Mouse (Mus musculus) hindbrain, embryonic 11.5 days (tissue): Measurements from ENCODE around the gene Nt5c2. TPM values are rescaled to one million over a fixed set of nuclear protein-coding genes. Genes with fewer than 3 reads are reported as not detected.

Experiments
- ATAC-seq: fragments of 200-750 bp; cut with Nextera tagmentation; 2 replicates; pipeline ENCODE4 v1.8.0; 2017; ENCODE audit warnings: mild to moderate bottlenecking, moderate TSS enrichment, moderate library complexity; ENCODE audit not compliant: low FRiP score
- DNase-seq: peaks from one replicate; pipeline ENCODE4 v3.0.0-alpha.2; 2015; ENCODE audit warnings: low spot score
- H3K27ac ChIP-seq: fragments of 300-500 bp; sonication (generic); 2 replicates; pipeline ENCODE4 v1.5.1; 2014; ENCODE audit warnings: mild to moderate bottlenecking, low read depth, low read length
- H3K27me3 ChIP-seq: fragments of 300-500 bp; sonication (generic); 2 replicates; pipeline ENCODE4 v1.6.1; 2014; ENCODE audit warnings: mild to moderate bottlenecking, low read length, moderate library complexity, mixed read lengths; ENCODE audit not compliant: control insufficient read depth, insufficient read depth
- H3K36me3 ChIP-seq: fragments of 300-500 bp; sonication (generic); 2 replicates; pipeline ENCODE4 v1.6.1; 2014; ENCODE audit warnings: mild to moderate bottlenecking, low read length, moderate library complexity, mixed read lengths; ENCODE audit not compliant: control insufficient read depth, insufficient read depth
- H3K4me1 ChIP-seq: fragments of 300-500 bp; sonication (generic); replicated peaks from 2 replicates; pipeline ENCODE4 v1.6.1; 2014; ENCODE audit warnings: low read length, mixed read lengths; ENCODE audit not compliant: control insufficient read depth, insufficient read depth
- H3K4me2 ChIP-seq: fragments of 300-500 bp; sonication (generic); replicated peaks from 2 replicates; pipeline ENCODE4 v1.6.1; 2014; ENCODE audit warnings: mild to moderate bottlenecking, low read depth, low read length
- H3K4me3 ChIP-seq: fragments of 300-500 bp; sonication (generic); 2 replicates; pipeline ENCODE4 v1.5.1; 2014; ENCODE audit warnings: low read depth, low read length
- H3K9ac ChIP-seq: fragments of 300-500 bp; sonication (generic); 2 replicates; pipeline ENCODE4 v1.6.1; 2014; ENCODE audit warnings: low read depth, low read length
- H3K9me3 ChIP-seq: fragments of 300-500 bp; sonication (generic); 2 replicates; pipeline ENCODE4 v1.6.1; 2016; ENCODE audit warnings: low read length; ENCODE audit not compliant: control insufficient read depth
- WGBS: fragments of 180-500 bp; shearing (Covaris S2); extraction: QIAGEN DNeasy Blood & Tissue Kit; methylation state at CpG from one replicate; pipeline ENCODE4 v1.1.7; 2014; 5-methylcytosine and 5-hydroxymethylcytosine counted together
- polyA plus RNA-seq: library from polyadenylated mRNA; unstranded; fragments of >200 nt; fragmentation: Nextera tagmentation; extraction: Ambion mirVana; gene quantifications from 2 replicates; pipeline ENCODE4 v1.2.1, GENCODE M21; 2014

Nt5c2 gene
- polyA plus RNA-seq, 1 experiment from 2014 or later, result 90.6 TPM

- WGBS, result 58% methylated on average over 16 of the region's 16 CpGs
- Histone ChIP-seq H3K27me3 (no peaks in the 10 kb centered on the region), H3K4me1 (peaks cover 4% of the 10 kb centered on the region; the same call in 1 of the 2 replicates), H3K4me2 (0 out of 2 replicates have a peak overlapping the region, but pooled peaks have one; percentile 1), H3K4me3 (no peak overlapping the region), H3K9me3 (no peaks in the 10 kb centered on the region), H3K27ac (no peak overlapping the region), H3K36me3 (no peaks in the 10 kb centered on the region), H3K9ac (no peak overlapping the region)
- DNase-seq (no peak), ATAC-seq (no peak)
Measured at GRCm38 (mm10) chr19:46988231-46989087, 26.5 kb downstream of the Nt5c2 start.

GRCm38 (mm10) chr19:46987646-46988045 is 27.3 kb downstream of the Nt5c2 start:
- Histone ChIP-seq H3K9ac (no peak overlapping the region), H3K36me3 (no peaks in the 10 kb centered on the region), H3K4me1 (peaks cover 4% of the 10 kb centered on the region; the same call in 1 of the 2 replicates), H3K27me3 (no peaks in the 10 kb centered on the region), H3K4me2 (no peak overlapping the region), H3K9me3 (no peaks in the 10 kb centered on the region), H3K4me3 (no peak overlapping the region), H3K27ac (no peak overlapping the region)
- DNase-seq, result no peak
- ATAC-seq, result no peak
- WGBS, result 84% methylated on average over 6 of the region's 6 CpGs

DNA sequence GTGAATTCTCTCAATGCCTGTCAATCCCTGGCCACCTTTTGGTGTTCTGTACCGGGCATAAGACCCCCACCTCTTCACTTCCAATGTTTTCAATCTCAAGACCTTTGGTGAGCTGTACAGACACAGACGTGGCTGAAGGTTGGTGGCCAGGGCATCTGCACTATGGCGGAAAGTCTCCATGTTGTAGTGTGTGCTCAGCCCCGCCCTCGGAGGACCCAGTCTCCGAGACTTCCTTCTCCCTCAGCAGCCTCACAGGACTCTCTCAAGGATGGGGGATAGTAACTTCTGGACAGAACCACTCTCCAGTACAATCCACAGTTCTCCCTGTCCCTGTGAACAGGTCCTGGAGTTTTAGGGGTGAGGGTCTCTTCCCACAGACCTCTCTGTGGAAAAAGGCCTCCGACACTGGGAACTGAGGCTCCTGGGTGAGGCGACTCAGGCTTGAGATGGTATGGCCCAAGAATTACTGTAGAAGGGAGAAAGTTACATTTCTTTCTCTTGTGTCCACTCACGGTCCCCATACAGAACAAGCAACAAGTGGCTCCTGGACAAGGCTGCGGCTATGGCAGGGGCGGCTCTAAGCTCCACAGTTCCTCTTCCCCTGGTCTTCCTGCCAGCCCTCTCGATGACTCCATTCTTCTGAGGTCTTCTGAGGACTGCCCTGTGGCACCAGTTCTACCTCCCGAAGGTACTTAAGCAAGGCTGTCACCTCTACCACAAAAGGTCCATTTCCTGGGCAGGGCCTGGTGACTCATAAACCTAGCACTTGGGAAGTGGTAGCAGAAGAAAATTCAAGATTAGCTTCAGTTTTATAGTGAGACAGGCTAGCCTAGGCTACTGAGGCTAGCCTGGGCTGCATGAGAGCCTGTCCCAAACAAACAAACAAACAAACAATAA is 30.0 kb downstream of the Nt5c2 start:
- 87% methylated on average over 13 of the region's 13 CpGs for WGBS
- peaks cover 4% of the 10 kb centered on the region; the same call in 1 of the 2 replicates for H3K4me1 ChIP-seq
- no peak overlapping the region for H3K27ac ChIP-seq
- no peaks in the 10 kb centered on the region for H3K27me3 ChIP-seq
- no peak for DNase-seq
- no peak for ATAC-seq
- no peak overlapping the region for H3K9ac ChIP-seq
- H3K9me3 ChIP-seq, result no peaks in the 10 kb centered on the region
- H3K36me3 ChIP-seq, result no peaks in the 10 kb centered on the region
- no peak overlapping the region for H3K4me3 ChIP-seq
- H3K4me2 ChIP-seq, result no peak overlapping the region

DNA sequence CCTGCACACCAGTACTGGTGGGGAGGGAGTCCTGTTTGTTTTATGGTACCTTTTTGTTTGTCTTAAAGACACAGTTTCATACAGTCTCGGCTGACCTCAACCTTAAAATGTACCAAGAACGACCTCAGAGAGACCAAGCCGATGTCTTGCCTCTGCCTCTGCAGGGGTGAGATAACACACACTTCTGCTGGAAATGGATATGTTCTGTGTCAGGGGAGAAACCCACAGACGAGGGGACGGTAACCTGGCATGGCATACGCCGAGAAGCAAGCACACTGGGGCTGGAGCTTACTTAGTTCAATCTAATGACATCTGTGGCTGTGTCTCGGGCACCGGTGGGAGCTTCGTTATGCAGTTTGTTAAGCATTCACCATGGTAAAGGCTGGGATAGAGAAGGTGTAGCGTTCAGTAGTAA is 31.0 kb downstream of the Nt5c2 start:
- H3K9ac ChIP-seq, result no peak overlapping the region
- WGBS, result 67% methylated on average over 11 of the region's 11 CpGs

GRCm38 (mm10) chr19:46983352-46983965 is 31.5 kb downstream of the Nt5c2 start:
- Histone ChIP-seq H3K9ac (no peak overlapping the region), H3K36me3 (no peaks in the 10 kb centered on the region), H3K27ac (no peak overlapping the region), H3K9me3 (no peaks in the 10 kb centered on the region), H3K27me3 (no peaks in the 10 kb centered on the region), H3K4me2 (no peak overlapping the region), H3K4me3 (no peak overlapping the region), H3K4me1 (peaks cover under 1% of the 10 kb centered on the region; the same call in 1 of the 2 replicates)
- DNase-seq, result no peak
- 53% methylated on average over 14 of the region's 14 CpGs for WGBS
- no peak for ATAC-seq

More for the DNA sequence above, 31.0 kb downstream of the Nt5c2 start:
- DNase-seq (no peak), ATAC-seq (no peak)
- no peak overlapping the region for H3K4me2 ChIP-seq
- H3K4me1 ChIP-seq, result peaks cover 4% of the 10 kb centered on the region; the same call in 1 of the 2 replicates
- H3K27me3 ChIP-seq, result no peaks in the 10 kb centered on the region
- H3K27ac ChIP-seq, result no peak overlapping the region
- H3K9me3 ChIP-seq, result no peaks in the 10 kb centered on the region
- H3K4me3 ChIP-seq, result no peak overlapping the region
- no peaks in the 10 kb centered on the region for H3K36me3 ChIP-seq

DNA sequence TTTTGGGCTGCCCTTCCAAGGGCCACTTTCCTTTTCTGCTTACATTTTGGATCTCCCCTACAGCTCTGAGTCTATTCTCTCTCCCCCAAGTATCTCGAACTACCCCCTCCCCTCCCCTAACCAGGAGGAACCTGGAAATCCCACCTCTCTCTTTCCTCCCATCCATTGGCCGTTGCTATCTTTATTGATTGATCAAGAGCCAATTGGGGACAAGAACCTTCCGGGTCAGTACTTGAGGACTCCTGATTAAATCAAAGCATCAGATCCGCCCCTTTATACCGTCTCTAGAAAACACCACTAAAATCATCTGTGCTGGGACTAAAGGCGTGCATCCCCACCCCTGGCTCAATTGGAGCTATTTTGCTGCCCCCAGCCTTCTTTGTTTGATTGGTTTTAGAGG is 33.5 kb downstream of the Nt5c2 start:
- 41% methylated on average over 6 of the region's 6 CpGs for WGBS
- no peak for DNase-seq
- no peaks in the 10 kb centered on the region for H3K9me3 ChIP-seq
- H3K4me3 ChIP-seq, result no peak overlapping the region
- H3K27ac ChIP-seq, result no peak overlapping the region
- ATAC-seq, result no peak
- H3K4me2 ChIP-seq, result no peak overlapping the region
- no peaks in the 10 kb centered on the region for H3K36me3 ChIP-seq
- no peaks in the 10 kb centered on the region for H3K27me3 ChIP-seq
- H3K4me1 ChIP-seq, result no peaks in the 10 kb centered on the region
- H3K9ac ChIP-seq, result no peak overlapping the region

- Histone ChIP-seq H3K4me3 (no peak overlapping the region), H3K27me3 (no peaks in the 10 kb centered on the region), H3K27ac (no peak overlapping the region), H3K9ac (no peak overlapping the region), H3K36me3 (no peaks in the 10 kb centered on the region), H3K4me2 (no peak overlapping the region), H3K9me3 (no peaks in the 10 kb centered on the region), H3K4me1 (no peaks in the 10 kb centered on the region)
- DNase-seq, result no peak
- no peak for ATAC-seq
- 81% methylated on average over 3 of the region's 3 CpGs for WGBS
Measured at GRCm38 (mm10) chr19:46979781-46980105, 35.2 kb downstream of the Nt5c2 start.

DNA sequence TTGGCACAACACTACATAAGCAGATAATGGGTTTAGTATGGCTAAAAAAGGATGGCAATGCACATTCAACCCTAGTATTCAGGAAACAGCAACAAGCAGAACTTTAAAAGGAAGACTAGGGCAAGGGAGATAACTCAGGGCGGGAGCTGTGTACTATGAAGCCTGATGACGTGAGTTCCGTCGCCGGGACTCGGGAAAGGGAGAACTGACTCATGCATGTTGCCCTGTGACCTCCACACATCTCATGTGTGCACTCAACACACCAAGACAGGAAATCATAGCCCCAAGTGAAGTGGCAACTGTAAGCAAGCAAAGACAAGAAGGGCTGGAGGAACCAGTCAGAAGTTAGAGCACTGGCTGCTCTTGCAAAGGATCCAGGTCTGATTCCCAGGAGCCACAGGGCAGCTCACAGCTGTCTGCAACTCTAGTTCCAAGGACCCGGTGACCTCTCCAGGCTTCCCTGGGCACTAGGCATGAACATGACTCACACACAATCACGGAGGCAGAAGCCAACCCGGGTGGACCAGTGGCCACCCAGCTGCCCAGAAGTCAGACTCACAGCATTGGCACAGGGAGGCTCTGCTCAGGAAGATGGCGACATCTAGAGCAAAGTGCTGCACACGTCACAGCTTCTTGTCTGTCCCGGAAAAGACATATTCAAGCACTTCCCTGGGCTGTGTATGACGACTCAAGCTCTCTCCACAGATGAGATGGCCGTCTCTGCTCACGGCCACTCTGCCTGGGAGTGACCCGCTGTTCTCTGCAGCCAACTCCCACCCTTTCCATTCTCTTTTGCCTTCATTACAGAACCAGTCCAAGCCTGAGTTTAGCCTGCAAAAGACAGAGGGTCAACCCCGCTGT is 35.8 kb downstream of the Nt5c2 start:
- DNase-seq, result no peak
- H3K9me3 ChIP-seq, result no peaks in the 10 kb centered on the region
- H3K4me2 ChIP-seq, result no peak overlapping the region
- no peak overlapping the region for H3K27ac ChIP-seq
- ATAC-seq, result no peak
- no peaks in the 10 kb centered on the region for H3K4me1 ChIP-seq
- WGBS, result 87% methylated on average over 17 of the region's 17 CpGs
- H3K4me3 ChIP-seq, result no peak overlapping the region
- no peak overlapping the region for H3K9ac ChIP-seq
- no peaks in the 10 kb centered on the region for H3K36me3 ChIP-seq
- no peaks in the 10 kb centered on the region for H3K27me3 ChIP-seq
